Comparison of ENCODE assay signal across 20 mouse cellular contexts in the genomic region with DNA sequence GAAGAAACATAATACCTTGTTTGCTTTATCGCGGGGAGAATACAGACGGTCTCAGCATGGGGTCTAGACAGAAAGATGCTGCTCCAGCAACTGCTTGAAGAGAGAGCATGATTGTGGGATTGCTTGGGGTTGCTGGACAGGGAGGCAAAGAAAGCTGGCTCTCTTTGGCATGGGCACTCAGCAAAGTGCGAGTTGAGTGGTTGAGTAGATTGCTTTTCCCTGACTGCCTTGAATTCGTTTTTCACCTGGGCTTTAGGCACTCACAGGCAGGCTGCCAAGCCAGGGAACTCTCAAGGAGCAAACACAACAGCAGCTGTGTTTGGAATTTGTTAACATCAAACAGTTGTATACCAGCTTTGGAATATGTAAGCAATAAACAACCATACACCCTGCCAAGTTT. TPM values are rescaled to one million over a fixed set of nuclear protein-coding genes. Genes with fewer than 3 reads are reported as not detected.
A peak's percentile ranks its signal among the peaks of the same experiment; 100 is the strongest.
DNase-seq lines count a peak whose midpoint lies in the region; ATAC-seq and TF ChIP-seq lines count a peak whose summit lies in the region.
"Had no signal": no experiment of that assay in that cellular context is flagged by ENCODE, and none has a peak within 500 bp of the region (broad histone marks: within the 10 kb centered on the region; RNA-seq: fewer than 3 reads in every experiment).

A gene (minus strand): TSS at position 101 of the 400 bp plus-strand sequence.

- intact Hi-C loops in left cerebral cortex, postnatal 10 days (cut with DNase I) = no loop called here
- intact Hi-C loops in left cerebral cortex, postnatal 4 days (cut with DNase I) = no loop called here

- no peak for TF ChIP-seq POLR2A in ES-Bruce4 (IDR thresholded peaks at IDR 0.05; ENCODE audit: insufficient read depth, low read length)

- H3K36me3 ChIP-seq in forebrain, embryonic 16.5 days (ENCODE audit: control insufficient read depth, insufficient read depth) = no peaks in the 10 kb centered on the region
- no peaks in the 10 kb centered on the region for H3K36me3 ChIP-seq in forebrain, embryonic 11.5 days (ENCODE audit: control insufficient read depth, insufficient read depth, low read length)
- no peaks in the 10 kb centered on the region for H3K36me3 ChIP-seq in ES-Bruce4 (ENCODE audit: control insufficient read depth, insufficient read depth, low read length, poor library complexity, severe bottlenecking)
- H3K36me3 ChIP-seq: heart, embryonic 13.5 days; kidney, embryonic 15.5 days; limb, embryonic 13.5 days had no signal

- H3K4me2 ChIP-seq in forebrain, embryonic 16.5 days (ENCODE audit: low read length) = no peak within 1 kb of the TSS
- H3K4me2 ChIP-seq in forebrain, embryonic 11.5 days (ENCODE audit: low read depth, low read length, severe bottlenecking) = no peak within 1 kb of the TSS
- H3K4me2 ChIP-seq: heart, embryonic 13.5 days; kidney, embryonic 15.5 days; limb, embryonic 13.5 days had no signal

- ATAC-seq in forebrain, embryonic 16.5 days = no peak
- ATAC-seq in forebrain, embryonic 11.5 days (replicated peaks; ENCODE audit: low FRiP score) = no peak
- no peak for ATAC-seq in inflammation-experienced regulatory T-cells, adult 6 months
- ATAC-seq in megakaryocyte-erythroid progenitor cell, adult 5-6 weeks (replicated peaks; ENCODE audit: low FRiP score, low TSS enrichment, poor library complexity, severe bottlenecking) = no peak
- ATAC-seq: hindbrain, postnatal 0 days had no signal

- no peak within 1 kb of the TSS for H3K4me3 ChIP-seq in forebrain, embryonic 16.5 days (replicated peaks; ENCODE audit: low read length)
- no peak within 1 kb of the TSS for H3K4me3 ChIP-seq in forebrain, embryonic 11.5 days (ENCODE audit: low read depth, low read length)
- no peak within 1 kb of the TSS for H3K4me3 ChIP-seq in ES-Bruce4 (ENCODE audit: low read depth, low read length)
- H3K4me3 ChIP-seq: heart, embryonic 13.5 days; kidney, embryonic 15.5 days; limb, embryonic 13.5 days had no signal

- no peak within 1 kb of the TSS for H3K9ac ChIP-seq in forebrain, embryonic 16.5 days (replicated peaks; ENCODE audit: low read depth, low read length)
- no peak within 1 kb of the TSS for H3K9ac ChIP-seq in forebrain, embryonic 11.5 days (ENCODE audit: low read length)
- no peak within 1 kb of the TSS for H3K9ac ChIP-seq in ES-Bruce4 (ENCODE audit: low read depth, poor library complexity, severe bottlenecking)
- H3K9ac ChIP-seq: heart, embryonic 13.5 days; kidney, embryonic 15.5 days; limb, embryonic 13.5 days; liver, embryonic 14.5 days had no signal

- 57% methylated on average over 5 of the region's 5 CpGs for WGBS in forebrain, embryonic 16.5 days
- WGBS in forebrain, embryonic 11.5 days = 73% methylated on average over 5 of the region's 5 CpGs

- no peak for TF ChIP-seq EP300 in ES-Bruce4 (IDR thresholded peaks at IDR 0.05; ENCODE audit: insufficient read depth, low read depth, low read length)

- no peaks in the 10 kb centered on the region for H3K9me3 ChIP-seq in forebrain, embryonic 16.5 days (ENCODE audit: control insufficient read depth, low read length)
- no peaks in the 10 kb centered on the region for H3K9me3 ChIP-seq in forebrain, embryonic 11.5 days (ENCODE audit: control insufficient read depth, low read length)
- no peaks in the 10 kb centered on the region for H3K9me3 ChIP-seq in ES-Bruce4 (replicated peaks; ENCODE audit: control insufficient read depth, insufficient read depth, low read length, poor library complexity, severe bottlenecking)
- H3K9me3 ChIP-seq: heart, embryonic 13.5 days; kidney, embryonic 15.5 days; limb, embryonic 13.5 days had no signal

- no peak for DNase-seq in forebrain, embryonic 11.5 days (ENCODE audit: low spot score)
- no peak for DNase-seq in left cerebral cortex, postnatal 10 days (ENCODE audit: extremely low spot score in 1 of 2, low spot score in 2 of 2)
- DNase-seq in left cerebral cortex, postnatal 4 days = no peak
- no peak for DNase-seq in ovary, adult 18-20 months (ENCODE audit: low spot score)
- DNase-seq: adrenal gland, postnatal 36 days; cerebellum, adult 9-11 months; heart, postnatal 36 days; lung, postnatal 10 days; right cerebral cortex, postnatal 25 days; thymus, postnatal 4 days had no signal

- peak within 1 kb of the TSS; percentile 87 for H3K27ac ChIP-seq in forebrain, embryonic 16.5 days (ENCODE audit: low read length)
- H3K27ac ChIP-seq in forebrain, embryonic 11.5 days (ENCODE audit: low read depth, low read length) = no peak within 1 kb of the TSS
- H3K27ac ChIP-seq in ES-Bruce4 (ENCODE audit: insufficient read depth, low read length) = no peak within 1 kb of the TSS
- H3K27ac ChIP-seq: heart, embryonic 13.5 days; hindbrain, postnatal 0 days; kidney, embryonic 15.5 days; limb, embryonic 13.5 days; liver, embryonic 14.5 days had no signal

- no peaks in the 10 kb centered on the region; the same call in 1 of the 2 replicates for H3K4me1 ChIP-seq in forebrain, embryonic 16.5 days (replicated peaks; ENCODE audit: control insufficient read depth, insufficient read depth, low read length)
- no peaks in the 10 kb centered on the region for H3K4me1 ChIP-seq in forebrain, embryonic 11.5 days (replicated peaks; ENCODE audit: control insufficient read depth, insufficient read depth, low read length)
- H3K4me1 ChIP-seq in ES-Bruce4 (ENCODE audit: control insufficient read depth, insufficient read depth, low read length) = no peaks in the 10 kb centered on the region
- H3K4me1 ChIP-seq: heart, embryonic 13.5 days; kidney, embryonic 15.5 days had no signal

- no peak for TF ChIP-seq CTCF in ES-Bruce4 (IDR thresholded peaks at IDR 0.05; ENCODE audit: low read depth, low read length)

- H3K27me3 ChIP-seq in forebrain, embryonic 16.5 days (replicated peaks; ENCODE audit: control insufficient read depth, insufficient read depth, low read length) = no peaks in the 10 kb centered on the region
- no peaks in the 10 kb centered on the region for H3K27me3 ChIP-seq in forebrain, embryonic 11.5 days (ENCODE audit: control insufficient read depth, insufficient read depth, low read length)
- no peaks in the 10 kb centered on the region; the same call in 1 of the 2 replicates for H3K27me3 ChIP-seq in ES-Bruce4 (ENCODE audit: control insufficient read depth, insufficient read depth, low read length, poor library complexity, severe bottlenecking)
- H3K27me3 ChIP-seq: heart, embryonic 13.5 days; kidney, embryonic 15.5 days; limb, embryonic 13.5 days had no signal

RNA-seq across cellular contexts. Expression of the gene that starts here (rescaled TPM):
- polyA plus RNA-seq in forebrain, embryonic 16.5 days (2015; fragmentation: Nextera tagmentation; extraction: Ambion mirVana) = 2.9 and 3.6 TPM in 2 replicates
- polyA plus RNA-seq in forebrain, embryonic 11.5 days (2014; fragmentation: Nextera tagmentation; extraction: Ambion mirVana) = 2.8 TPM in 2 replicates
- total RNA-seq in left cerebral cortex, postnatal 10 days (2021) = 10 to 100 TPM; 13.5 to 14.6 TPM
- total RNA-seq in left cerebral cortex, postnatal 4 days (2021) = 1 to 10 TPM; 8.5 TPM
- polyA plus RNA-seq in ES-Bruce4 (2011; ENCODE audit: insufficient read depth, insufficient read length, low read depth, missing spikeins) = 27.3 and 29.9 TPM in 2 replicates
- polyA plus RNA-seq in inflammation-experienced regulatory T-cells, adult 6 months (2017; shearing (Covaris generic)) = 10 to 100 TPM in 2 of 3 experiments, 1 to 10 TPM in 1; 5.5 to 12.3 (median 11.1) TPM
- 0.20 TPM in 1 of 2 replicates, not detected in the other for total RNA-seq in megakaryocyte-erythroid progenitor cell, adult 5-6 weeks (2014; fragmentation: Nextera tagmentation)
- 0.30 TPM in 1 of 2 replicates, not detected in the other for total RNA-seq in megakaryocyte-erythroid progenitor cell, adult 5-6 weeks (2017)
- polyA plus RNA-seq: C2C12 had no signal

Comparison
In these comparisons a context has a peak if more than half of its experiments do, and no peak if none do; other contexts are left out.
1. RNA of the gene that starts here (total RNA-seq): 13.5 to 14.6 TPM in left cerebral cortex, postnatal 10 days and 8.5 TPM in left cerebral cortex, postnatal 4 days; 0.20 to 0.30 TPM in megakaryocyte-erythroid progenitor cell, adult 5-6 weeks; every median in the first group is over 4 times any median in the second.